Mouse (Mus musculus): ENCODE measurements around the gene Smad9. TPM values are rescaled to one million over a fixed set of nuclear protein-coding genes. Genes with fewer than 3 reads are reported as not detected.
"Not testable (repeated sequence)": the region's sequence is repeated elsewhere in the genome, so short reads cannot be mapped to it uniquely, and the experiment has no call there.

Smad9 gene
- total RNA-seq, 2 experiments from 2014 or later: 1.2 to 2.2 TPM

GRCm38 (mm10) chr3:54753411-54753810, 2.0 kb upstream of the Smad9 start:
- intact Hi-C loops (cut with DNase I): no loop called here
- no peak for DNase-seq

- intact Hi-C loops (cut with DNase I): no loop called here
- peak; percentile 10 to 26 for DNase-seq
Observed at GRCm38 (mm10) chr3:54756058-54756457, 676 bp downstream of the Smad9 start.

- intact Hi-C loops (cut with DNase I): no loop called here
- DNase-seq: no peak
Observed at GRCm38 (mm10) chr3:54757446-54757845, 2.1 kb downstream of the Smad9 start.

GRCm38 (mm10) chr3:54759211-54759610, 3.8 kb downstream of the Smad9 start:
- intact Hi-C loops (cut with DNase I): no loop called here

GRCm38 (mm10) chr3:54760321-54761115, 5.1 kb downstream of the Smad9 start:
- DNase-seq: no peak
- intact Hi-C loops (cut with DNase I): no loop called here

More at GRCm38 (mm10) chr3:54759211-54759610, 3.8 kb downstream of the Smad9 start:
- DNase-seq: no peak

GRCm38 (mm10) chr3:54761258-54761657, 5.9 kb downstream of the Smad9 start:
- DNase-seq: no peak
- intact Hi-C loops (cut with DNase I): no loop called here

- intact Hi-C loops (cut with DNase I): no loop called here
- peak; percentile 17 to 44 for DNase-seq
Observed at GRCm38 (mm10) chr3:54764418-54764817, 9.0 kb downstream of the Smad9 start.

- intact Hi-C loops (cut with DNase I): not testable (repeated sequence)
- DNase-seq: peak in 1 of 2 experiments; percentile 14
Observed at GRCm38 (mm10) chr3:54765521-54765920, 10.1 kb downstream of the Smad9 start.

- intact Hi-C loops (cut with DNase I): no loop called here
- no peak for DNase-seq
Observed at GRCm38 (mm10) chr3:54766034-54766433, 10.7 kb downstream of the Smad9 start.

- intact Hi-C loops (cut with DNase I): no loop called here
- no peak for DNase-seq
Observed at GRCm38 (mm10) chr3:54766811-54767210, 11.4 kb downstream of the Smad9 start.

GRCm38 (mm10) chr3:54768592-54768991, 13.2 kb downstream of the Smad9 start:
- DNase-seq: no peak
- intact Hi-C loops (cut with DNase I): no loop called here

GRCm38 (mm10) chr3:54769349-54770275, 14.2 kb downstream of the Smad9 start:
- no peak for DNase-seq
- intact Hi-C loops (cut with DNase I): no loop called here

- intact Hi-C loops (cut with DNase I): no loop called here
- DNase-seq: no peak
Observed at GRCm38 (mm10) chr3:54773613-54774012, 18.2 kb downstream of the Smad9 start.

- intact Hi-C loops (cut with DNase I): no loop called here
- DNase-seq: no peak
Observed at GRCm38 (mm10) chr3:54775989-54776631, 20.7 kb downstream of the Smad9 start.

GRCm38 (mm10) chr3:54790601-54791000, 35.2 kb downstream of the Smad9 start:
- intact Hi-C loops (cut with DNase I): no loop called here
- no peak for DNase-seq

GRCm38 (mm10) chr3:54791822-54792677, 36.7 kb downstream of the Smad9 start:
- intact Hi-C loops (cut with DNase I): no loop called here
- no peak for DNase-seq

- intact Hi-C loops (cut with DNase I): no loop called here
- DNase-seq: no peak
Observed at GRCm38 (mm10) chr3:54793762-54794161, 38.4 kb downstream of the Smad9 start.

GRCm38 (mm10) chr3:54795379-54795778, 40.0 kb downstream of the Smad9 start:
- intact Hi-C loops (cut with DNase I): no loop called here
- no peak for DNase-seq

- peak in 1 of 2 experiments; percentile 22 for DNase-seq
- intact Hi-C loops (cut with DNase I): no loop called here
Observed at GRCm38 (mm10) chr3:54795806-54796205, 40.4 kb downstream of the Smad9 start.

- intact Hi-C loops (cut with DNase I): no loop called here
- peak; percentile 37 to 62 for DNase-seq
Observed at GRCm38 (mm10) chr3:54797211-54797610, 41.8 kb downstream of the Smad9 start.
